Mouse (Mus musculus): ENCODE data around the gene Myo9a. TPM values are rescaled to one million over a fixed set of nuclear protein-coding genes. Genes with fewer than 3 reads are reported as not detected.
A peak's percentile ranks its signal among the peaks of the same experiment; 100 is the strongest.
"Not testable (repeated sequence)": the region's sequence is repeated elsewhere in the genome, so short reads cannot be mapped to it uniquely, and the experiment has no call there.

The Myo9a gene
- polyA plus RNA-seq, 1 experiment from 2014 or later = 15.0 TPM

DNA sequence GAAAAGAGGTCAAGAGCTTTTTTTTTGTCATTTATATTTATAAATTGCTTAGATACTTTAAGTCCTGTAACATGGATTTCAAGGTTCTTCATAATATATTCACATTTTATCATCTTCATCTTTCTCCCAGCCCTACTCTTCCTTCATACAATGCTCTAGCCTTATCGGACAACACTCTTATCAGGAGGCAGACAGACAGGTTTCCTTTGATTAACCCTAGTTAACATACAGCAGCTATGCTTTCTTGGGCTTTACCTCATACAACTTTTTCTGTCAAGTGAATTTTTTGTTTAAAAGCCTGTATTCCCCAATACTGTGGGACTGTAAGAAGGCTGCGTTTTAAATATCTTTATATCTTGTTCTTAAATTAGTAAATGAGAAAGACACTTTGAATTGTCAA lies 2.3 kb upstream of the Myo9a start:
- no peaks in the 10 kb centered on the region for H3K27me3 ChIP-seq (ENCODE audit: control insufficient read depth, insufficient read depth, low read length)
- H3K9me3 ChIP-seq (replicated peaks; ENCODE audit: control insufficient read depth, low read length) = no peaks in the 10 kb centered on the region
- no peak overlapping the region for H3K4me3 ChIP-seq (replicated peaks; ENCODE audit: low read length)
- H3K9ac ChIP-seq (ENCODE audit: low read length) = no peak overlapping the region
- H3K4me2 ChIP-seq (ENCODE audit: low read depth, low read length) = no peak overlapping the region
- H3K36me3 ChIP-seq (ENCODE audit: control insufficient read depth, insufficient read depth, low read length) = no peaks in the 10 kb centered on the region
- 80% methylated on average over 2 of the region's 2 CpGs for WGBS
- no peak for ATAC-seq (ENCODE audit: insufficient read depth, low FRiP score)
- H3K27ac ChIP-seq (ENCODE audit: low read length) = no peak overlapping the region
- H3K4me1 ChIP-seq (ENCODE audit: control insufficient read depth, insufficient read depth, low read length) = no peaks in the 10 kb centered on the region

DNA sequence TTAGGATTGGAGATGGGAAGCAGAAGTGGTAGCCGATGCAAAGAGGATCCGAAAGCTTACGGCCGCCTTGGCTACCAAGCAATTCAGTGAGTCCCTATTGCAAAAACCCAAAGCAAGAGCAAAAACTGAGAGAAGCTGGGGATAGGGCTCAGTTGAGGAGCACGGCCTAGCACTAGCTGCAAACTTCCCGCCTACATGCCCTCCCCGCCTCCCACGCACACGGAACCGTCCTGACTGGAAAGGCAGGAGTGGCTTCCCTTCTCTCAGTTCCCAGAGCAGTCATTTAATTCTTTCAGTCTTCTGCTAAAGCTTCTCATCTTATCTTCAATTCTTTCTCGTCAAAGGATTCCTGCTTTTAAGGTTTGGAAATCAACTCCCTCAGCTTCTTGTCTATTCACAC lies 1.7 kb upstream of the Myo9a start:
- H3K9ac ChIP-seq (ENCODE audit: low read length) = no peak overlapping the region
- no peak overlapping the region for H3K4me2 ChIP-seq (ENCODE audit: low read depth, low read length)
- H3K4me3 ChIP-seq (replicated peaks; ENCODE audit: low read length) = no peak overlapping the region
- ATAC-seq (ENCODE audit: insufficient read depth, low FRiP score) = no peak
- no peaks in the 10 kb centered on the region for H3K27me3 ChIP-seq (ENCODE audit: control insufficient read depth, insufficient read depth, low read length)
- H3K36me3 ChIP-seq (ENCODE audit: control insufficient read depth, insufficient read depth, low read length) = no peaks in the 10 kb centered on the region
- no peaks in the 10 kb centered on the region for H3K9me3 ChIP-seq (replicated peaks; ENCODE audit: control insufficient read depth, low read length)
- no peaks in the 10 kb centered on the region; the same call in 1 of the 2 replicates for H3K4me1 ChIP-seq (ENCODE audit: control insufficient read depth, insufficient read depth, low read length)
- 0 out of 2 replicates have a peak overlapping the region, but pooled peaks have one; percentile 0 for H3K27ac ChIP-seq (ENCODE audit: low read length)
- WGBS = 72% methylated on average over 11 of the region's 11 CpGs

DNA sequence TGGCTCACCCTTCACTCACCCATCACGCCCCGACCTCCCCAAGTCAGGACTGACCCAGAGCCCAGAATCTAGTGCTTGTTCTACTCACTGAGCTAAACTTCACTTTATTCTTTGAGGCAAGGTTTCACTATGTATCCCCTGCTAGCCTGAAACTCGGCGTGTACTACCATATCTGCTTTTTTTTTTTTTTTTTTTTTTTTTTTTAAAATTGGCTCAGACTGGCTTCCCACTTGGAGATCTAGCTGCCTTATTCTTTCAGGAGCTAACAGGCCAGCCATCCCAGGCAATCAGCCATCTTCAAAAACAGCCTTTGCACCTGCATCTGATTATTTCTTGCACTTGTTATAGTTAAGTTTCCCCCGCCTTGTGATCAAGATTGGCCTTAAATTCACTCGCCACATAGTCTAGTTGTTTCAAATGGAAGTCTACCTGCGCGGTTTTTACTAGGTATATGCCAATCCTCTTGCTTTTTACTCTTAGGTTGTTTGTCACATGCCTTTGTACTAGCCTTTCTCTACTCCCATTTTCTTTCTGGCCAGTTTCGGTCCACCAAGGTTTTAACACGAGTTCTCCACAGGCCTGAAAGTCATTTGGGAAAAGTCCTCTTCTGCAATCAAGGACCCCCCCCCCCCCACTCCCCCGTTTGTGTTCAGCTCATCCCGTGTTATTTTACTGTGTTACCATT lies 973 bp upstream of the Myo9a start:
- Histone ChIP-seq H3K27ac (ENCODE audit: low read length) (peak overlapping the region; percentile 96; the same call in 1 of the 2 replicates), H3K4me2 (ENCODE audit: low read depth, low read length) (peak overlapping the region; percentile 78), H3K27me3 (ENCODE audit: control insufficient read depth, insufficient read depth, low read length) (no peaks in the 10 kb centered on the region), H3K4me3 (replicated peaks; ENCODE audit: low read length) (peak overlapping the region; percentile 78), H3K4me1 (ENCODE audit: control insufficient read depth, insufficient read depth, low read length) (no peaks in the 10 kb centered on the region; the same call in 1 of the 2 replicates), H3K9me3 (replicated peaks; ENCODE audit: control insufficient read depth, low read length) (no peaks in the 10 kb centered on the region), H3K9ac (ENCODE audit: low read length) (peak overlapping the region; percentile 81), H3K36me3 (ENCODE audit: control insufficient read depth, insufficient read depth, low read length) (no peaks in the 10 kb centered on the region)
- 32% methylated on average over 12 of the region's 12 CpGs for WGBS
- ATAC-seq (ENCODE audit: insufficient read depth, low FRiP score) = no peak

DNA sequence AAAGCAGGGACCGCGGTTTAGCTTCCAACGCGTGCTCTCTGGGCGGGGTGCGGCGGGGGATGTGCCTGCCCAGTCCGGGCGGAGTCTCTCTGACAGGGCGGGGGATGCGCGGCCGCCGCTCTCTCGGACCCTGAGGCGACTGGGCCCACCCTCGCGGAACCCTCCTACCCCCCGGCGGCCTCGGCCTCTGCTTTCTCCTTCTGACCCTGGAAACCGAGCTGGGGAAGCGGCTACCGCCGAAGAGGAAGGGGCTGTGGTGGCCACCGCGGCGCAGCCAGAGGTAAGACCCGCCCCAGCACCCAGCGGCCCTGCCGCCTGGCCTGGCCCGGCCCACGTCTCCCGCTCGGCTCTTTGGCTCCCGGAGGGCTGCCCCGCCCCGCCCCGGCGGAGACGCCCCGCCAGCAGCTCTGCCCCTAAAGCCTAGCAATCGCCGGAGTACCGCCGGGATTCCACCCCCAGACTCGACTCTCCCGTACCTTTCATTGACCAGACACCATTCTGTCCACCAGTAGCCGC lies 428 bp downstream of the Myo9a start:
- Histone ChIP-seq H3K27me3 (ENCODE audit: control insufficient read depth, insufficient read depth, low read length) (no peaks in the 10 kb centered on the region), H3K36me3 (ENCODE audit: control insufficient read depth, insufficient read depth, low read length) (no peaks in the 10 kb centered on the region), H3K9ac (ENCODE audit: low read length) (peak overlapping the region; percentile 91), H3K4me1 (ENCODE audit: control insufficient read depth, insufficient read depth, low read length) (no peaks in the 10 kb centered on the region; the same call in 1 of the 2 replicates), H3K4me2 (ENCODE audit: low read depth, low read length) (peak overlapping the region; percentile 74), H3K27ac (ENCODE audit: low read length) (peak overlapping the region; percentile 95), H3K4me3 (replicated peaks; ENCODE audit: low read length) (peak overlapping the region; percentile 78), H3K9me3 (replicated peaks; ENCODE audit: control insufficient read depth, low read length) (no peaks in the 10 kb centered on the region)
- whole genome bisulfite sequencing = 0% methylated on average over 45 of the region's 49 CpGs
- peak; percentile 95 for ATAC-seq (ENCODE audit: insufficient read depth, low FRiP score)

DNA sequence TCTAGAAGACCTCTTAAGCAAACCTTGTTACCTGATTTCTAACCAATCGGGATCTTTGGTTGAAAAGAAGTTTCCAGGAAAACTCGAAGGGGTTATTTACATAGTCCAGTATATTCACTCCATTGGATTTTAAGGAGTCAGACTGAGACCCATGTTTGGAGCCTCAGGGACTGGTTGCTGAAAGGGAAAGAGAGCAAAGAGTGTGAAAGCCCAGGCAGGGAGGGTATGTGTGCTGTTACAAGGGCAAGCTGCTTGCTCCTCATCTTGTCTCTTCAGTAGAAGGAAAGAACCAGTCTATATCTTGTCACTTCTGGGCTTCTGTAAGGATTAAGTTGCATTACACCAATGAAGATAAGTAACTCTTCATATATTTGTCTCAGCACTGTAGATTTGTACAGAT lies 1.3 kb downstream of the Myo9a start:
- H3K27ac ChIP-seq (ENCODE audit: low read length) = peak overlapping the region; percentile 95
- peak overlapping the region; percentile 91 for H3K9ac ChIP-seq (ENCODE audit: low read length)
- H3K36me3 ChIP-seq (ENCODE audit: control insufficient read depth, insufficient read depth, low read length) = no peaks in the 10 kb centered on the region
- no peaks in the 10 kb centered on the region for H3K27me3 ChIP-seq (ENCODE audit: control insufficient read depth, insufficient read depth, low read length)
- WGBS = 1% methylated on average over 2 of the region's 2 CpGs
- no peaks in the 10 kb centered on the region for H3K9me3 ChIP-seq (replicated peaks; ENCODE audit: control insufficient read depth, low read length)
- no peaks in the 10 kb centered on the region; the same call in 1 of the 2 replicates for H3K4me1 ChIP-seq (ENCODE audit: control insufficient read depth, insufficient read depth, low read length)
- no peak for ATAC-seq (ENCODE audit: insufficient read depth, low FRiP score)
- peak overlapping the region; percentile 78 for H3K4me3 ChIP-seq (replicated peaks; ENCODE audit: low read length)
- peak overlapping the region; percentile 74 for H3K4me2 ChIP-seq (ENCODE audit: low read depth, low read length)

DNA sequence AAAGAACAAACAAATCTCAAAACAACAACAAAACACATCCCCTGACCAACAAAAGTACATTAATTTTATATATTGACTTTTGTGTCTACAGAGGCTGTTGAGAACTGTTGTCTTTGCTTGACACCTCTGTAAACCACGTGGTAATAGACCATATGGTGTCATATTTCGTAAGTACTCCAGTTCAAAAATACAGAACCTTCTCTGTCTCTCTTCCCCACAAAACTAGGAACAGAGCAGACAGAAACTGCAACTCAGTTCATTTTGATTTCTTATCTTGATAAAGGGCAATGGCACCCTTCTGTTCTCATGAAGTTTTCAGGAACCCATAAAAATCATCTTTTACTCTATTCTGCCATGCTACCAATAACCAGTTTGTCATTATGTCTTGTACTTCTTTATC lies 4.5 kb downstream of the Myo9a start:
- no peak for ATAC-seq (ENCODE audit: insufficient read depth, low FRiP score)
- H3K27ac ChIP-seq (ENCODE audit: low read length) = no peak overlapping the region
- no peaks in the 10 kb centered on the region; the same call in 1 of the 2 replicates for H3K4me1 ChIP-seq (ENCODE audit: control insufficient read depth, insufficient read depth, low read length)
- 59% methylated on average over 2 of the region's 2 CpGs for WGBS
- H3K36me3 ChIP-seq (ENCODE audit: control insufficient read depth, insufficient read depth, low read length) = no peaks in the 10 kb centered on the region
- H3K9ac ChIP-seq (ENCODE audit: low read length) = no peak overlapping the region
- no peak overlapping the region for H3K4me2 ChIP-seq (ENCODE audit: low read depth, low read length)
- H3K27me3 ChIP-seq (ENCODE audit: control insufficient read depth, insufficient read depth, low read length) = no peaks in the 10 kb centered on the region
- H3K4me3 ChIP-seq (replicated peaks; ENCODE audit: low read length) = no peak overlapping the region
- no peaks in the 10 kb centered on the region for H3K9me3 ChIP-seq (replicated peaks; ENCODE audit: control insufficient read depth, low read length)

DNA sequence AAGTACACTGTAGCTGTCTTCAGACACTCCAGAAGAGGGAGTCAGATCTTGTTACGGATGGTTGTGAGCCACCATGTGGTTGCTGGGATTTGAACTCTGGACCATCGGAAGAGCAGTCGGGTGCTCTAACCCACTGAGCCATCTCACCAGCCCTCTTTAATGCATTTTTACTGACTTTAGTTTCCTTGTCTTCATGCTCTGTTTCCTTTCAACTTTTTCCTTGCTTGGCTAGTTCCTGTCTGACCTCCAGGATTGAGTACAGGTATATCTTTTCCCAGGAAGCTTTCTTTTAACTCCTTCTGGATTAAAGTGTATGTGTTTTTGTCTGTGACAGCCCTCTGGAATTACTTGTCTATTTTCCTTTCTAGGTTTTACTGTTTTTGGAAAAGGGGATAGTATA lies 6.3 kb downstream of the Myo9a start:
- H3K9ac ChIP-seq (ENCODE audit: low read length); H3K27ac ChIP-seq (ENCODE audit: low read length); H3K27me3 ChIP-seq (ENCODE audit: control insufficient read depth, insufficient read depth, low read length); H3K4me1 ChIP-seq (ENCODE audit: control insufficient read depth, insufficient read depth, low read length); H3K4me2 ChIP-seq (ENCODE audit: low read depth, low read length); H3K36me3 ChIP-seq (ENCODE audit: control insufficient read depth, insufficient read depth, low read length); ATAC-seq (ENCODE audit: insufficient read depth, low FRiP score); H3K9me3 ChIP-seq (replicated peaks; ENCODE audit: control insufficient read depth, low read length); H3K4me3 ChIP-seq (replicated peaks; ENCODE audit: low read length): not testable (repeated sequence)
- 96% methylated on average over 2 of the region's 3 CpGs for WGBS

DNA sequence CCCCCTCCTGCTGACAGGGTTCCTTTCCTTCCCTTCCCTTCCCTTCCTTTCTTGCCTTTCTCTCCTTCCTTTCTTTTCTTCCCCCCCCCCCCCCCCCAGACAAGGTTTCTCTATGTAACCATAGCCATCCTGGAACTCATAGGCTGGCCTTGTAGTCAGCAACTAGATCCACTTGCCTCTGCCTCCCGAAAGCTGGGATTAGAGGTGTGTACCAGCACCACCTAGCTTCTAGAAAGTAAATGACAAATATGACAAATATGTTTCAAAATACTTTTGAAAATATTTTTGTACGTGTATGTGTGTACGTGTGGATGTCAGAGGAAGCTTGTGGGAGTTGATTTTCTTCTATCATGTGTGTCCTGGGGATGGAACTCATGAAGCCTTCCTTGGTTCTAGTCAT lies 9.8 kb downstream of the Myo9a start:
- no peak overlapping the region for H3K4me2 ChIP-seq (ENCODE audit: low read depth, low read length)
- no peaks in the 10 kb centered on the region for H3K36me3 ChIP-seq (ENCODE audit: control insufficient read depth, insufficient read depth, low read length)
- no peak overlapping the region for H3K27ac ChIP-seq (ENCODE audit: low read length)
- H3K4me1 ChIP-seq (ENCODE audit: control insufficient read depth, insufficient read depth, low read length) = no peaks in the 10 kb centered on the region
- no peak overlapping the region for H3K9ac ChIP-seq (ENCODE audit: low read length)
- WGBS = 65% methylated on average over 3 of the region's 3 CpGs
- H3K4me3 ChIP-seq (replicated peaks; ENCODE audit: low read length) = no peak overlapping the region
- no peak for ATAC-seq (ENCODE audit: insufficient read depth, low FRiP score)
- no peaks in the 10 kb centered on the region for H3K9me3 ChIP-seq (replicated peaks; ENCODE audit: control insufficient read depth, low read length)
- no peaks in the 10 kb centered on the region for H3K27me3 ChIP-seq (ENCODE audit: control insufficient read depth, insufficient read depth, low read length)

DNA sequence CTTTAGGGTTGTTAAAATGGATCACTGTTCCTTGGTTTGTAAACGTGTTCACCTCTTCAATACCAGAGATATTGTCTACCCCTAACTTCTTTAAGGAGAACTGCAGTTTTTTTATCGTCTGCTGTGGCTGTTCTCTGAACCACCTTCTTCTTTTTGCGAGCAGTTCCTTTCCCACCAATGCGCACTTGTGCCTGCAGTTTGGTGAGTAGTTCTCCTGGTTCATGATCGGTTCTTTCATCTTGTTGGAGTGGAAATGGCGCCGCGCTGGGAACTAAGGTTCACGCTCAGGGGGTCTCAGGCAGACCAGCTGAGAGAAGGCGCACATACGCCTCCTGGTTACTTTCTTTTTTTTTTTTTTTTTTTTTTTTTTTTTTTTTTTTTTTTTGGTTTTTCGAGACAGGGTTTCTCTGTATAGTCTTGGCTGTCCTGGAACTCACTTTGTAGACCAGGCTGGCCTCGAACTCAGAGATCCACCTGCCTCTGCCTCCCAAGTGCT lies 16.3 kb downstream of the Myo9a start:
- not testable (repeated sequence) for H3K4me2 ChIP-seq (ENCODE audit: low read depth, low read length); H3K4me1 ChIP-seq (ENCODE audit: control insufficient read depth, insufficient read depth, low read length); H3K27ac ChIP-seq (ENCODE audit: low read length); H3K9me3 ChIP-seq (replicated peaks; ENCODE audit: control insufficient read depth, low read length); H3K27me3 ChIP-seq (ENCODE audit: control insufficient read depth, insufficient read depth, low read length); H3K9ac ChIP-seq (ENCODE audit: low read length); H3K36me3 ChIP-seq (ENCODE audit: control insufficient read depth, insufficient read depth, low read length); ATAC-seq (ENCODE audit: insufficient read depth, low FRiP score); H3K4me3 ChIP-seq (replicated peaks; ENCODE audit: low read length)
- WGBS = 90% methylated on average over 12 of the region's 13 CpGs

Measured in stomach, embryonic 16.5 days (tissue).